In genomic region chr4:137527872-137528271, GRCm38 (mm10) we compare ENCODE assay signal across 20 mouse cellular contexts. TPM values are rescaled to one million over a fixed set of nuclear protein-coding genes. Genes with fewer than 3 reads are reported as not detected.
"Had no signal": no experiment of that assay in that cellular context is flagged by ENCODE, and none has a peak within 500 bp of the region (broad histone marks: within the 10 kb centered on the region; RNA-seq: fewer than 3 reads in every experiment).

No protein-coding gene starts in this region.

- H3K9ac ChIP-seq: kidney, embryonic 15.5 days; liver, embryonic 12.5 days; neural tube, embryonic 15.5 days had no signal

- DNase-seq: midbrain, embryonic 14.5 days; right cerebral cortex, adult 18-20 months; right cerebral cortex, postnatal 25 days; thymus, postnatal 36 days had no signal

- H3K4me2 ChIP-seq: kidney, embryonic 15.5 days; liver, embryonic 12.5 days; neural tube, embryonic 15.5 days had no signal

- H3K27me3 ChIP-seq: kidney, embryonic 15.5 days; liver, embryonic 12.5 days; neural tube, embryonic 15.5 days had no signal

- H3K9me3 ChIP-seq: kidney, embryonic 15.5 days; limb, embryonic 10.5 days; liver, embryonic 12.5 days; neural tube, embryonic 15.5 days had no signal

- H3K4me1 ChIP-seq: kidney, embryonic 15.5 days; limb, embryonic 10.5 days; liver, embryonic 12.5 days; neural tube, embryonic 15.5 days had no signal

- ATAC-seq: liver, embryonic 12.5 days had no signal

- H3K36me3 ChIP-seq: neural tube, embryonic 15.5 days had no signal

- H3K27ac ChIP-seq: kidney, embryonic 15.5 days; left cerebral cortex, adult 2 months; limb, embryonic 10.5 days; liver, embryonic 12.5 days; neural tube, embryonic 15.5 days had no signal

- H3K4me3 ChIP-seq: kidney, embryonic 15.5 days; left cerebral cortex, adult 2 months; limb, embryonic 10.5 days; liver, embryonic 12.5 days; myocyte; neural tube, embryonic 15.5 days had no signal

RNA-seq across cellular contexts. Expression of gene Ldlrad2, which starts 46.5 kb away (rescaled TPM):
- total RNA-seq: layer of hippocampus, postnatal 25 days; left cerebral cortex, adult 2 months; left cerebral cortex, postnatal 14 days; megakaryocyte progenitor cell, adult 5-6 weeks had no signal
- polyA plus RNA-seq: kidney, embryonic 15.5 days; limb, embryonic 10.5 days; limb, embryonic 14.5 days; liver, embryonic 12.5 days; liver, embryonic 16.5 days; lung, embryonic 16.5 days; midbrain, embryonic 14.5 days; myocyte; neural tube, embryonic 11.5 days; neural tube, embryonic 15.5 days; small intestine, adult 2 months; stomach, embryonic 16.5 days; thymus, postnatal 0 days had no signal

RNA-seq across cellular contexts. Expression of gene Hspg2, which starts 59.3 kb away (rescaled TPM):
- total RNA-seq: megakaryocyte progenitor cell, adult 5-6 weeks had no signal
